Mouse (Mus musculus) bone marrow macrophage, adult 2 months (primary cell): ENCODE data around the gene Kcnh1. TPM values are rescaled to one million over a fixed set of nuclear protein-coding genes. Genes with fewer than 3 reads are reported as not detected.

Experiments used
- H3K27ac ChIP-seq: 2 replicates; pipeline ENCODE4 v1.5.1; 2012; ENCODE audit warnings: low read depth, low read length; ENCODE audit not compliant: insufficient read depth
- H3K4me1 ChIP-seq: 2 replicates; pipeline ENCODE4 v1.6.1; 2012; ENCODE audit warnings: low read length; ENCODE audit not compliant: control insufficient read depth, insufficient read depth
- H3K4me3 ChIP-seq: 2 replicates; pipeline ENCODE4 v1.5.1; 2012; ENCODE audit warnings: mild to moderate bottlenecking, low read length, moderate library complexity; ENCODE audit not compliant: insufficient read depth
- CTCF ChIP-seq: IDR thresholded peaks from 2 replicates; pipeline ENCODE4 v1.5.1; 2012; ENCODE audit warnings: low read depth, mild to moderate bottlenecking, low read length, moderate library complexity
- POLR2A ChIP-seq: IDR thresholded peaks from 2 replicates; pipeline ENCODE4 v1.6.1; 2012; ENCODE audit warnings: mild to moderate bottlenecking, low read depth, low read length, borderline replicate concordance
- polyA plus RNA-seq: library from polyadenylated mRNA; stranded (reverse); fragments of >200 nt; gene quantifications from 2 replicates; pipeline ENCODE4 v1.2.4, GENCODE M21; 2012; ENCODE audit not compliant: missing spikeins, insufficient read depth, insufficient read length

Gene Kcnh1
- polyA plus RNA-seq, 1 experiment = not detected

DNA sequence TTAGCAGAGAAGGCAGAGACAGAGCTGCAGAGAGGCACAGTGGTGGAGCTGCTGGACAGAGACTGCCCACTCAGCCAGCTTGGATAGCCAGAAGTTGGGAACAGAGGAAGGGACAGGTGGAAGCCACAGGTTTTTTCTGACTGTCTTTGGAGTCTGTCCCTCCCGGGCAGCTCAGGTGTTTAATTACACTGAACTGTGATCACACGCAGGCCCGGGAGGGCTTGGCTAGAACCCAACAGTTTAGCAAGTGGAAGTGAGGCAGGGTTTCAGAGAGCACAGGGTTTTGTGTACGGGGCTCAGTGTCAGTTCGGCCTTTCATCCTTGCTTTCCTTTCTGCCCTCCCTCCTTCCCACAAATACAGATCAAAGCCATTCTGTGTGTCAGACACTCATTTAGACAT lies 156.8 kb downstream of the Kcnh1 start:
- H3K27ac ChIP-seq = no peak overlapping the region
- no peaks in the 10 kb centered on the region for H3K4me1 ChIP-seq
- no peak overlapping the region for H3K4me3 ChIP-seq
- TF ChIP-seq CTCF (no peak), POLR2A (no peak)

DNA sequence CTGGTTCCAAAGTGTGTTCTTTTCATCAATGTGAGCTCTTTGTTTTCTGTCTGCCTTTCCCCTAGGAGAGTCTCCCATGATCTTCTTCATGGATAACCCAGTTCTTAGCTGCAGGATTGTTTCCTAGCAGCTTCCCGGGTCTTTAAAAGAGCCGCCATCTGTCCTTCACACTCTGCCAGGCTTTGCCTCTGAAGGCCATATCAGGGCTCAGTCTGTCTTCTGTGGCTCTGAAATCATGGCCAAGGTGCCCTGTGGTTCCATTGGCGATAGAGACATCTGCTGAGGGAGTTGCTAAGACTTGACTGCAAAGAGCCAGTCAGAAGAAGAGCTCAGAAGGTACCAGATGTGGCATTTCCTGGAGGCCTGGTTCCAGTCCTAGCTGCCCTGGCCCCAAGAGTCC lies 165.7 kb downstream of the Kcnh1 start:
- no peaks in the 10 kb centered on the region for H3K4me1 ChIP-seq
- H3K4me3 ChIP-seq = no peak overlapping the region
- no peak overlapping the region for H3K27ac ChIP-seq
- TF ChIP-seq CTCF (no peak), POLR2A (no peak)

DNA sequence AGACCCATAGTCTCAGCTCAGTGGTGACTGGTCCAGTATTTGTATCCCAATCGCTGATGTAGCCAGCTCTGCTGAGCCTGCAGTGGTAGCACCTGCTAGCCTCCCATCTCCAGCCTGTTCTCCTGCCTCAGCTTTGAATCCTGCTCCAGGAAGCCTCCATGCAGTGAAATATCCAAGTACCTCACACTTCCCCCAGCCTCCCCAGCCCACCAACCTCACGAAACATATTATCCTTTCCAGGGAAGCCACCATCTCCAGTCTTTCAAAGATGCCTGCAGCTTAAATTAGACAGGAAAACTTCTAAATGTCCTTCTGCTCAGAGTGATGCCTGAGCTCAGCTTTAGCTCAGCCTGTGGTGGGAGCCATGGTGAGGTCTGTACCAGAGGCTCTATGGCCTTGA lies 168.6 kb downstream of the Kcnh1 start:
- H3K4me3 ChIP-seq = no peak overlapping the region
- TF ChIP-seq CTCF (no peak), POLR2A (no peak)
- H3K27ac ChIP-seq = no peak overlapping the region
- no peaks in the 10 kb centered on the region for H3K4me1 ChIP-seq

DNA sequence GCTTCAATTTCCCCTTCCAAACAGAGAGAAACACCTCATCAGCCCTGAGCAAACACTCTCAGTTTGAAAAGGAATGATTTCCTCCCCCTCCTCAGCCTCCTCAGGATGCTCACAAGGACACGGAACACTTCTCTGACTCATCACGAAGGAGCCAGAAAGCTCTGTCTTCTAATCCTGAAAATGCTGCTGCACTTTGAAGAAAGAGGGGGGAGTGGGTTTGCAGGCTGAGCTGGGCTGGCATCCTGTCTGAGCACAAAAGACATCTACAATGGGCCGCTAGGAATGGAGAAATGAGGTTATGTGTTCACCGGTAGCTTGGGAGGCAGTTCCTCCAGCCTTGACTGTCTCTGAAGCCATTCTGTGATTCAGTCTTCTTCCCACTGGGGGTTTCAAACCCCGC lies 177.8 kb downstream of the Kcnh1 start:
- H3K4me1 ChIP-seq = no peaks in the 10 kb centered on the region
- no peak for TF ChIP-seq POLR2A
- no peak for TF ChIP-seq CTCF
- H3K27ac ChIP-seq = no peak overlapping the region
- H3K4me3 ChIP-seq = no peak overlapping the region

DNA sequence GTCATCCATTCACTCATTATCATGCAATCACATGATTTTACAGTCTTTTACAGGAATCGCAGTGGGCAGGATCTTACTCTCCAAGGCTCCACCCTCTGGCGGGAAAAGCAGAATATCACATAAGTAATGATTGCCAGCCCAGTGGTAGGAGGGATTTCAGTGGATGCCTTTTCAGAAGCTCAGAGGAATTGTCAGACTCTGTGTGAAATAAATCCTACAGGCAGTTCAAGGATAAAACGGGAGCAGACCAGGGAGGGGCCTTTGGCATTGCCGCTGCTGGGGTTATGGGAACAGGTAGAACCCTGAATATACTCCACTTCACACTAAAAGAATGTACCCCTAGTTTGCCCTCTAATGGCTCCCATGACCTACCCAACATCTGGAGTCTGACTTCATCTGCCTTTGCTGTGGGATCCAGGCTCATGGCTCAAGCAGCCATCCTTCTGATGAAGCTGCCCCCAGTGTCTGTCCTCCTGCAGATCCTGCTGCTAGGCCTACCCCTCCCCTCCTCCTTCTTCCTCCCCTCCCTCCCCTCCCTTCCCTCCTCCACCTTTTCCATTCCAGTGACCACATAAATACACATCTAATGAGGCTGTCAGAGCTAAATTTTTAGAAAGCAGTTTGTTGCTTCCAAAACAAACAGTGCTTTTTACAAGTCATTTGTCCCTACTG lies 181.5 kb downstream of the Kcnh1 start:
- H3K4me1 ChIP-seq = no peaks in the 10 kb centered on the region
- H3K4me3 ChIP-seq = no peak overlapping the region
- no peak overlapping the region for H3K27ac ChIP-seq
- no peak for TF ChIP-seq POLR2A
- no peak for TF ChIP-seq CTCF

DNA sequence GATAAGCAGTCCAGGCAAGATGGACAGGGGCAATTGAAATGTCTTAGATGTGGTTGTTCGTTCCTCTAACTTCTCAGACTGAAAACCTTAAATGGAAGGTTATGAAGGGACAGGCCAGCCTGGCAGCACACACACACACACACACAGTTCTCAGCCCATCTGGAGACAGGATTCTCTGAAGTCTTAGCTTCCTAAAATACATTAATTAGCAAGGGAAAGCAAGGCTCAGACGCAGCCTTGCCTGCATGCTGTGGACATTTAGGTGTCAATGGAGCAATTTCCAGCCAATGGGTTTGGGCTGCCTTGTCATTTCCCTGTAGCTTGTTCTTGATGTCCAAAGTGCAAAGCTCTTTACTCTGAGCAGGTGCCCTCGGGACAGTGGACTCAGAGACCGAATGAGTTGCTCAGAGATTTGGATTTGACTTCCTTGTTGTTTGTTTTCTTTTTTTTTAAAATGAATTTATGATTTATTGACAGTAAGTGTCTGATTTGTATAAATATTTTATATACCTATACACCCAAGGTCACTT lies 188.0 kb downstream of the Kcnh1 start:
- Histone ChIP-seq H3K27ac (no peak overlapping the region), H3K4me3 (no peak overlapping the region), H3K4me1 (no peaks in the 10 kb centered on the region)
- TF ChIP-seq CTCF (no peak), POLR2A (no peak)

DNA sequence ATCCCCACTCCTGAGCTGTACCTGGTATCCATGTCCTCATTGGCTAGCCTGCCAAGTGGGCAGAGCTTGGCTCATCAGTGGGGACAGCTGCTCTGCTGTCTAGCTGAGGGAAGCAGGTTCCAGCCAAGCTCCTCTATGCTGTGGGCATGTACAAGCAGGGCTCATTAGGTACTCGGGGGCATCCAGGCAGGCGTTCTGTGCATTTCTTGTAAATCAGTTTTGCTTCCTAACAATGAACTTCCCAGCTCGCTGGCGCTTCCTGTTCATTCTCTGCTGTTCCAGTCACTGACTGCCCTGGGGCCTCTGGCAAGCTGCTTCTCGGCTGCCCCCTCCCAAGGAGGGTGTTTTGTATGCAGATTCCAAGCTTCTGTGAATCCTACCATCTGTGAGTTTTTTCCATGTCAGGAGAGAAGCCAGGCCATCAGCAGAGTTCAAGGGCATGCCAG lies 190.0 kb downstream of the Kcnh1 start:
- no peaks in the 10 kb centered on the region for H3K4me1 ChIP-seq
- no peak overlapping the region for H3K27ac ChIP-seq
- no peak overlapping the region for H3K4me3 ChIP-seq
- TF ChIP-seq POLR2A (no peak), CTCF (no peak)

DNA sequence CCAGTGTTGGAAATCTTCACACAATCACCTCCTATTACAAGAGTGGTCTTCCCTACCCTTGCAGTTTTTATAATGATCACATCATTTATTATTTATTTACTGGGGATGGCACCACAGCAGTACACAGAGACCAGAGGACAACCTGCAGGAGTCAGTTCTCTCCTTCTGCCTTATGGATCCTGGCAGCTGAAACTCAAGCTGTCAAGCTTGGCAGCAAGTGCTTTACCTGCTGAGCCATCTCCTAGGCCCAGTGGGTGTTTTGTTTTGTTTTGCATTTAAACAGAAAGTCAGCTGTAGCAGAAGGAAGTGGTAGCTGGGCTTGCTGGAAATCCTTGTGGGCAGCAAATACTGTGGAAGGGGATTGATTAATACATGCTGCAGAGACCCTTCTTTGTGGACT lies 197.1 kb downstream of the Kcnh1 start:
- no peak for TF ChIP-seq CTCF
- no peak overlapping the region for H3K4me3 ChIP-seq
- no peaks in the 10 kb centered on the region for H3K4me1 ChIP-seq
- H3K27ac ChIP-seq = no peak overlapping the region

DNA sequence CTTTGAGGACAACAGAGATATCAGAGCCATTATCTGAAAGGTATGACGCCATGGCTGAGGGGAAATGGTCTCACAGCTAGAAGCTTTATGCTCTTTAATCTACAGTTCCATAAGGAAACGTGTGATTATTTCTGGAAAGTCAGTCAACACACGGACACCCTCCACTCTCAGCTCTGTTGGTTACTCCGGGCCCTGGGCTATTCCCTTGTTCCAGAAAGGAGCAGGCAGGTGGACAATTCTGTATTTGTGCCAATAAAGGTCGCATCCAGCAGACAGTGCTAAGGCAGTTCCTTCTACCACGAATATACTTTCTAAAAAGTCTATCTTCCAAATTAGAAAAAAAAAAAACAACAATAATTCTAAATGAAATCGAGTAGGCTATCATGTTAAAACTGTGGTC lies 200.5 kb downstream of the Kcnh1 start:
- H3K27ac ChIP-seq = no peak overlapping the region
- no peak for TF ChIP-seq CTCF
- TF ChIP-seq POLR2A = no peak
- H3K4me3 ChIP-seq = no peak overlapping the region
- H3K4me1 ChIP-seq = no peaks in the 10 kb centered on the region

DNA sequence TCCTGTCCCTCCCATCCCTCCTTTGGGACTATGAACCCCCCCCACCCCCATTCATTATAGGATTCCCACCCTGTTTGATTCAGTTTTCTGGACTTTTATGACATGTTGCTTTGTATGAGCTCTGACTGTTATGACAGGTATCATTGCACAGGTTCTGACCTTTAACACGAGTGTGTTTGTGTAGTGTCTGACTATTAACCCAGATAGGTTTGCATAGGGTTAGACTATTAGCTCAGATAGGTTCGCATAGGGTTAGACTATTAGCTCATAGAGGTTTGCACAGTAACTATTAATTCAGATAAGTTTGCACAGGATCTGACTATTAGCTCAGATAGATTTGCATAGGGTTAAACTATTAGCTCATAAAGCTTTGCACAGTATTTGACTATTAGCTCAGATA lies 201.7 kb downstream of the Kcnh1 start:
- no peak overlapping the region for H3K4me3 ChIP-seq
- no peak overlapping the region for H3K27ac ChIP-seq
- no peak for TF ChIP-seq POLR2A
- no peak for TF ChIP-seq CTCF
- no peaks in the 10 kb centered on the region for H3K4me1 ChIP-seq

DNA sequence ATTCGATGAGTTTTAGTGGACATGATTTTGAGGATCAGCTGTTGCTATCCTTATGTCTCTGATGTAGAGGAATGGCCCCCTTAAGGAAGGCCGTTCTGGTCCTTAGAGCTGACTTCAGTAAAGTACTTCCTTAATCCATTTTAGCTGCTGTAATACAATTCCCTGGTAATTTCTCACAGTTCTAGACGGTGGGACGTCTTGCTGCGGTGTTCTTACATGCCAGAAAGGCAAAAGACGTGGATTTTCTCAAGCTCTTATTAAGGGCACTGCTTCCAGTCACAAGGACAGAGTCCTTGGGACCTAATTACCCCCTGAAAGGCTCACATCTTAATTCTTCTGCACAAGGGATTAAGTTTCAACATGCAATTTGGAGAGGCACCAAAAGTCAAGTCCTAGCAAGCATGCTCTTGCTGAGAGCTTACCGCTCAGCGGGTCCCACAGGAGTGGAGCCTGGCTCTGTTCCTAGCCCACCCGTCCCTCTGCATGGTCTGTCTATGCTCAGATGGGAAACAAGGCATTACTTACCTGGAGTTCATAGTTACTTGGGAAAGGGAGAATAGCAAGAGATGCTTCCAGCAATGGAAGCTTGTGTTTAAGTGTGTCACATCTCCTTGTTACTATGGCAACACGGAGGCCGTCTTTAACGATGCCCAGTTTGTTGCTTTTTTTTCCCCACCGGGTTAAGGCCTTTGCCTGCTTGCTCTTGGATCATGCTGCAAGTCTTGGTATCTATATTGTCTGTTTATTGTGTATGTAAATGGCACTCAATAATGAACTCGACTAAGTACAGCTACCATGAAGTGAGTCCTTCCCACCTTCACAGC lies 209.3 kb downstream of the Kcnh1 start:
- Histone ChIP-seq H3K4me1 (no peaks in the 10 kb centered on the region), H3K27ac (no peak overlapping the region), H3K4me3 (no peak overlapping the region)
- TF ChIP-seq CTCF (no peak), POLR2A (no peak)
